Mouse (Mus musculus) gonadal fat pad, adult 2 months (tissue): ENCODE results near the gene Sspo. TPM values are rescaled to one million over a fixed set of nuclear protein-coding genes. Genes with fewer than 3 reads are reported as not detected.

ENCODE experiments used
- DNase-seq: peaks from one replicate; pipeline ENCODE4 v3.0.0-alpha.2; 2012; ENCODE audit warnings: low read depth
- polyA plus RNA-seq: library from polyadenylated mRNA; depleted of rRNA; stranded (reverse); fragments of >200 nt; gene quantifications from 2 replicates; pipeline ENCODE4 v1.2.3, GENCODE M21; 2012; rRNA removed

The Sspo gene
- 0.66 and 1.5 TPM in 2 replicates for polyA plus RNA-seq

- no peak for DNase-seq
Observed at GRCm38 (mm10) chr6:48447929-48448328, at the start of gene Sspo. Gene Sspo (plus strand): TSS chr6:48448229.

DNA sequence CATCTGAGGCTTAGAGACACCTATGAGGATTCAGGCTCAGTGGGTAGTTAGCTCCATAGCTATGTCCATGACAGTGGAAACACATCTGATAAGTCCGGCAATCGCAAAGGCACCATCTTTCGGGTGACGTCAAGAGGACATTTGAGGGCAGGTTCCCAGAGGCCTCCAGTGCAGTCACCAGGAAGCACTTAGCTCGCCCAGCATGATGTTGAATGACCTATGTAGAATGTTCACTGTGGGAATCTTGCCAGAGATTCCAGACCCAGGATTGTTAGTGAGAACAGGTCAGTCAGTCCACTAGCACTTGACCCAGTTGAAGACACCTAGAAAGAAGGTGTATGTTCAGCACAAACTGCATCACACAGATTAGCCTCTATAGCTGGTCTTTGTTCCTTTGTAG is 48.1 kb upstream of the Sspo start:
- no peak for DNase-seq

DNA sequence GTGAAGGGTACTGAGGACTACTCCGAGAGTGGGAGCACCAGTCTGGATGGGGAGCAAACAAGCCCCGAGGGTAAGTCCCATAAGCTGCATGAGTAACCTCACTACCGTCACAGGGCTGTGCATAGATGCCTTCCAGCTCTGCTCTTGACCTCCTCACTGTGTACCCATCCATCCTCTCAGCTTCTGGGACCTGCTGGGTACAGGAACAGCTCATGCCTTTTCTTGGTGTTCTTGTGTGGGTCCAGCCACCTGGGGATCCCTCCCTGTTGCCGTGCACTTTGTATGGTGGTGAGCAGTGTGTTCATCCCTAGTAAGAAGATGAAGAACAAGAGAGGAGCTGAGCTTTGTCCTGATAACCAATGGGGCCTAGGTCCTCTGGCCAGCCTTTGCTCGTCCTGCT is 44.0 kb upstream of the Sspo start:
- no peak for DNase-seq

DNA sequence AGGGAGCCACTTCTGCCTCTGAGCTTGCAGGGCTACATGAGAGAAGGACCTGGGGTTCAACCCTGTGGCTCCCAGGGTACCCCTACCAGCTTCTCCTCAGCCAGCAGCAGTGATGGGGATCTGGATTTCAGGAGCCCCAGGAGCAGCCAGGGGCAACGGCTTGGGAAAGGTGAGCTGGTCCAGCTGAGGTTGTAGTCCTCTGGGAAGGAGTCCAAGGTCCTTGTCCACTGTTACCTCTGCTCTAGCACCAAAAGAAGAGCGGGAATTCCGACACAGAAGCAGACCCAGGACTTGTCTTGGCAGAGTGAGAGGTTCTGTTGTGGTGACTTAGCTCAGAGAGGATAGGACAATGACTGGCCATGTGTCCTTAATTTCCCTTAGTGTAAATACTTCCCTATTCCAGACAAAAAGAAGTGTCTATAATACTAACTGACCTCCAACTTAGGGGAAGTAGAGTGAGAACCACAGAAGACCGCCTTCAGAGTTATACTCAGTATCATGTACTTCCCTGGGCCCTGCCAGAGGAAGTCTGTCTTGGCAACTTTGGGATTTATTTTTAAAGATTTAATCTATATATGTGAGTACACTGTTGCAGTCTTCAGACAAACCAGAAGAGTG is 38.2 kb upstream of the Sspo start:
- DNase-seq = no peak

DNA sequence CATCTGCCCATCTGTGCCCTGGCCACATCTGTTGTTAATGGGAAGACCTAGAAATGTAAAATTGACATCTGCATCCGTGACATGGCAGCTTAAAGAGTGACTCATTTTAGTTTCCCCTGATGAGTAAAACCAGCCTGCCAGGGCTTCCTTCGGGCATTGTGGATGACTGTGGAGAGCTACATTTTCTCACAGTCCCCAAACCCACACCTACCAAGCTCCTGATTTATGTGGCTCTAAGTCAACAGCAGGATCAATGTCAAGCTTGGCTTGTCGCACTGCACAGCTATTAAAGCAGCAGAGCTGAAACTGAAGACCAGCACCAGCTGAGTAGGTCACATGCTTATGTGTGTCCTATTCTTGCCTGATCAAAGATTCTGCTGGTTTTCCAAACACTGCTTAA is 37.5 kb upstream of the Sspo start:
- no peak for DNase-seq

DNA sequence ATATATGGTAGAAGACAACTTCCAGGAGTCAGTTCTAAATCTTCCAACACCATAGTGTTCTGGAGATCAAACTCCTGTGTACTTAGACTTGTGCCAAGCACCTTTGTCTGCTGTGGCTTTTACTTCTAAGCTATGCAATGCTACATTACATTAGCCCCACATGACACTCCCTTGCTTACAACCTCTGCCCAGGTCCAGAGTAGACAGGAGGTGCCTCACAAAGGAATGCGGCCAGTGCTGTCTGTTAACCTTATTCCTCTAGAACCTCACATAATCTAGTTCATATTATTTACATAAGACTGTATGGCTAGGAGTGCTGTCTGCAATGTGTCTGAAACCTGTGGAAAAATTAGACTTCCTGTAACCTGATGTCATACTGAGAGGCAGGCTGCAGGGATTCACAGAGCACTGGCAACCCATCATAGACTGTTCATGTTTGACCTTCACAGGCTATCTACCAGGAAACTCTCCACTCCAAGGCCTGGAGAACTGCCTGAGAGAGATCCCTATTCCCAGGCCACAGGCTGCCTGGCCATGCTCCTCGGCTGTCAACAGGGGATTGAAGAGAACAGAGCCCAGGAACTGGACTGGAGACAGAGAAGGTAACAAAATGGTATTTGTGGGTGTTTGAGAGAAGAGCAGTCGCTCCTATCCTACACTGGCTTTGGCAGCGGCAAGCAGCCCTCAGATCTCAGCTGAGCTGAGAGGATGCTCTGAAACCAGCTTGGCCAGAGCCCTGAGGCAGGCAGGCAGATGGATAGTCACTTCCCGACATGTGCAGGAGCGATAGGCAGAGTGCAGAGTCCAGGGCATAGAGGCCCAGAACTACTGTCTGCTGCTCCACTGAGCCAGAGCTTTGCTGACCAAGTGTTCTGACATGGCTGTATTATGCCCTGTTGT is 36.6 kb upstream of the Sspo start:
- DNase-seq = no peak

GRCm38 (mm10) chr6:48412147-48412546 is 35.9 kb upstream of the Sspo start:
- DNase-seq = no peak

- no peak for DNase-seq
Observed at GRCm38 (mm10) chr6:48412662-48413061, 35.4 kb upstream of the Sspo start.

DNA sequence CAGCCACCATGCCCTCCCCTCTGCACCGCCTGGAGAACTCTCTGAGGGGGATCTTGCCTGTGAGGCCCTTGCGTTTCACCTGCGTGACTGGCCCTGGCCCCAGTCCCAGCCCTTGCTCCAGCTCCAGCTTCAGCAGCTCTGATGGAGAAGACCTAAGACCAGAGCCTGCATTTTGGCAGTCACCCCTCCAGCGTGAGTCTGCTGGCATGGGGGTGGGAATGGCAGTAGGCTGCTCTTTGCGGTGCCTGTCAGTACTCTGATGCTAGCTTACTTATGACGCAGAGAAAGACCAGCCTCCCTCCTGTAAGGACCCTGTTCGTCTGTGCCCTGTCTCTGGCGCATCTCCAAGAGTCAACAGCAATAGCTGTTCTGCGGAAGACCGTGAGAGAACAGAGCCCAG is 34.9 kb upstream of the Sspo start:
- DNase-seq = no peak

DNA sequence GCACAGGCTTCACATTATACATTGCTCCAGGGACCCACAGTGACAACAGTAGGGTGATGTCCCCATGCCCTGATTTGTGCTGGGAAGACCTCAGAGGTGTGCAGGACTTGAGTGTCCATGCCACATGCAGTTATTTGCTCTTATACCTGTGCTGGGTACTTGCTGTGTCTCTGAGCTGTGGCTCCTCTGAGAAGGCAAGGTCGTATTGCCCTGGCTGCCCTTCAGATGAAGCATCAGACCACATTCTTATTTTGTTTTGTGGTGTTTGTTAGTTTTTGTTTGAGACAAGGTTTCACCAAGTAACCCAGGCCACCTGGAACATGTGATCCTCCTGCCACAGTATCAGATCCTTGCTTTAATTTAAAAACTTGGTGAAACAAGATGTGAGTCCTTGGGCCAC is 33.1 kb upstream of the Sspo start:
- DNase-seq = no peak

GRCm38 (mm10) chr6:48415636-48416035 is 32.4 kb upstream of the Sspo start:
- no peak for DNase-seq

- no peak for DNase-seq
Observed at GRCm38 (mm10) chr6:48416486-48416885, 31.5 kb upstream of the Sspo start.

- DNase-seq = no peak
Observed at GRCm38 (mm10) chr6:48420647-48421046, 27.4 kb upstream of the Sspo start.

DNA sequence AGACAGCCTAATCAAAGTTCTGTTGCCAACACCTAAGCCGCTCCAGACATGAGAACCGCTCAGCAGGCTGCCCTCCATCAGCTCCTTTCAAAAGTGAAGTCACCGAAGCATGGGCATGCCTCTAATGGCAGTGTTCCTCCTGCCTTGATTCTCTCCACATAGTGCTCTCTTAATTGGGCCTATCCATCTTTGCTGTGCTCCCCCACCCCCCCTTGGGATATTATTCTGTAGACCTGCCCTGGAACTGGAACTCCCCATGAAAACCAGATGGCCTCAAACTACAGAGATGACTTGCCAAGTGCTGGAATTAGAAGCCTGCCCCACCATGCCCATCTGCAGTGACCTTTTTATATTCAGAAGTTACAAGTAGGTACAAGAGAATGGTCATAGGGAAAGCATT is 24.7 kb upstream of the Sspo start:
- DNase-seq = no peak

DNA sequence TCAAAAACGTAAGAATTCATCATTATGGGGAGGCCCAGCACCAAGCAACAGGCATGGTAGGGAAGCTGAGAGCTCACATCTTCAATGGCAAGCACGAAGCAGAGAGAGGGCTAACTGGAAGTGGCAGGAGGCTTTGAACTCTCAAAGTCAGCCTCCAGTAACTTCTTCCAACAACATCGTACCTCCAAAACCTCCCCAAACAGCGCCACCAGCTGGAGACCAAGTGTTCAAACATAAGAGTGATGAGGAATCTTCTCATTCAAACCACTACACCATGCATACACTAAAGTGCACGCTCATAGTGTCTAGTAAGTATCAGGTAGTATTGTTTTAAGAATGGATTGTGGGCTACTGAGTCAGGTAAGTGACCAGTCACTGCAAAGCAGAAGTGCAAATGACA is 24.0 kb upstream of the Sspo start:
- DNase-seq = no peak

DNA sequence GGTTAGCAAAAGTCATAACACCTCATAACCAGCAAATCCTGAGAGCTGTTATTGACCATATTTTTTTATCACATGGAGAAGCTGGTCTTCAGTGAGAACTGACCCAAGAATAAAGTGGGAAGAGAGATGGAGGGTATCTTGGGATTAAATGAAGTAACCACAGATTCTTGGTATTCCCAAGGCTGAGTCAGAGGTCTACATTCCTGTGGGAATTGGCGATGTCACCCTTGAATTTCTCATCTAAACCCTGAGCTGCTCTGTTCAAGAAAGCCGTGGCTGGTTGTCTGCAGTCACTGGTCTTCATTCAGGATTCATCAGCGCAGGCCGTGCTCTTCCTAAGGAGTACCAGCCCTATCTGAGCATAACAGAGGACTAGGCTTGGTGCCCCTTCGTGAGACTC is 21.1 kb upstream of the Sspo start:
- DNase-seq = no peak

DNA sequence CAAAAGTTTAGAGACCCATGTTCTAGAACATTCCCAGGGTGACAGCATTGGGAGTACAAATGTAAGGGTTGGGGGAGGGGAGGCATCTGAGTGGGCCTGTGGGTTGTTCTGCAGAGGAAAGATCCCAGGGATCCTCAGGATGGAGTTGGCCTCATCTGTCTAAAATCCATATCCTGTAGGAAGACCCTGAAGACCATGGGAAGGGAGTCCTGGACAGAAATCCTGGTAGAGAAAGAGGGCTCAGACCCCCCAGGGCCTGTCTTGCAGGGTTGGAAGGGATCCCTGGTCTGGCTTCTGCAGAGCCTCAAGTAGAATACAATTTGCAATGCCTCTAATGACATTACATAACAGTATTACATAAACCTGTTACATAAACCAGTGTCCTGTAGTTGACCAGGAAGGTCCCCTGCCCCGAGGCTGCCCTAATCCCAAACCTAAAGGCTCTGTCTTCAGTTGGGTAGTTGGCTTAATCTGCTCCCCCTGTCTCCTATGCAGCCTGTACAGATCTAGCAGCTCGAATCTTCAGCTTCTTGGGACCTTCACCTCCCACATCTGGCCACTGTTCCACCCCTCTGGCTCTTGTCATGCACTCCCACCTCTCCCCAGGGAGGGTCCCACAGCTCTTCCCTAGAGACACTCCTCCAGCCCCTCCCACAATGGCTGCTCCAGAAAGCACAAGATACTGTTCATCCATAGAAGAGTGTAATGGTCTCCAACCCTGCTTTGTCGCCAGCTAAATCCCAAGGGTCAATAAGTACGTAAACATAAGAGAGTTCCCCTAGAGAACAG is 19.1 kb upstream of the Sspo start:
- no peak for DNase-seq

DNA sequence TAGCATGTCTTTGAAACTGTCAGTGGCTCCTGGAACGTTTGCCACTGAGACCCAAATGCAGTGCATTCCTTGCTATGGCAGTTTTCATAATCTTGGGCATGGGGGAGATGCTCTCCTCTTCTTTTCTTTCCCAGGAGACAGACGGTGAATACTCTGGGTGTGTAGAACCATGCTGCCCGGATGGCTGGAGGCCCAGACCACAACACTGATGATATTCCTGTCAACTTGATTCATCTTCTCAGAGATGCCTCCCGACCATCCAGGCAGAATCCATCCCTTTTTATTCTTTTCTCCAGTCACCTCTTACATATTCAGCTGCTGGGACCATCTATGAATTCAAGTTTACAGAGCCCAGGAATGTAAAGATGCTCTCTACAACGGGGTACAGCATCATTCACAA is 17.3 kb upstream of the Sspo start:
- DNase-seq = no peak

DNA sequence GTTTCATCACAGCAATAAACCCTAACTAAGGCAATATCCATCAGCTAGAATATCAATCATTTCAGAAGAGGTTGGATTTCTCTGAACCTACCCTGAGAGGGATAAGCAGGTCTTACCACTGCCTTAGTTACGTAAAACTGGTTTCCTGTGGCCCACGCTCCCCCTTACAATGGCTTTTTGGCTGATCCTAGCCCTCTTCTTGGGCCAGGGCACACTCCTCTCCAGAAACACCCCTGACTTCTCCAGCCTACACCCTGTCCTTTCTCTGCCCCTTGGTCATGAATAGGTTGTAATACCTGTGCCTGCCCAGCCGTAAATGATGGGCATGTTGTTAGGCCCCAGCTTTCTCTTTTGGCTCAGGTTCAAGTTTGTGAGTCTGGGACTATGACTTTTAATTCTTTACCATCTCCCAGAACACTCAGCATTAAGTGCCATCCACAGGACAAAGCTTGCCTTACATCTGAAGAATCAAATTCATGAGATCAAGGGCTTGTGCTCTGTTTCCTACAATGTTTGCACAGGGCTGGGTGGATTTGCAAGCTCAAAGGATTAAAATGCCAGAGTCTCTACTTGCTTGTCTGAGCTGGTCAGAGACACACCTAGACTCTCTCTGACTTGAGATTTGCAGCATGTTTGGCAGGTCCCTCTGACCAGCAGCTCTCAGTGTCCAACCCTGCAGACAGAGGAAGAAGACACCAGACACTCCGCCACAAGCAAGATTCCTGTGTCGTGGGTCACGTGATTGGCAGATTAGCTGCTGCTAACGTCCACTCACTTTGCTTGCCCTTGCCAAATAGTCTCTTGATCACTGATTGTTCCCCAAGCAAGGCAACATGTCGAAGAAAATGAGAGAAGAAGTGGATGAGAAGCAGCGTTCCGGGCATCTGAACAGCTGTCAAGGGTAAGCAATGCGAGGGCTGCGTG is 14.9 kb upstream of the Sspo start:
- DNase-seq = peak; percentile 83

GRCm38 (mm10) chr6:48434651-48435050 is 13.4 kb upstream of the Sspo start:
- no peak for DNase-seq

- no peak for DNase-seq
Observed at GRCm38 (mm10) chr6:48435111-48435510, 12.9 kb upstream of the Sspo start.
